Mouse (Mus musculus) naive thymus-derived CD4-positive, alpha-beta T cell, adult 2 months (primary cell): ENCODE data around the gene Socs3.

Source experiments
- DNase-seq: peaks from one replicate; pipeline ENCODE4 v3.0.0-alpha.2; 2011; ENCODE audit warnings: low read depth

The Socs3 gene

GRCm38 (mm10) chr11:117924466-117924865, 45.4 kb downstream of the Socs3 start:
- DNase-seq = no peak

- DNase-seq = no peak
These were observed 46.6 kb downstream of the Socs3 start for GRCm38 (mm10) chr11:117923279-117923678.

DNA sequence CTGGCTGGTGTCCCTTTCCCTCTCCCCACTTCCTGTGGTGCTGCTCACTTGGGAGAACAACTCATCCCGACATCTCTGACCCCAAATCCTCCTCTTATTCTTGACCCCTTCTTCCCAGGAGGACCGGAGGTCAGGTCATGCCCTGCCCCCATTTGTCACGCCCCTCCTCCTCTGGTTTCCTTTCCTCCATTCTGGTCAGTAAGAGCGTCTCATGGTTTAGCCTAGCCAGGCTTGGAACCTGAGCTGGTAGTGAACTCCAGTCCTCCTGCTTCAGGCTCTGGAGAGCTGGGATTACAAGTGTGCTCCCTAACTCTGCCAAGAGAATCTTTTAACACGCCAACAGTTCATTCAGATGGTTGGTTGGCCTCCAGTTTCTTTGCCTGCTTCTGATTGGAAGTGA, 50.6 kb downstream of the Socs3 start:
- no peak for DNase-seq

DNA sequence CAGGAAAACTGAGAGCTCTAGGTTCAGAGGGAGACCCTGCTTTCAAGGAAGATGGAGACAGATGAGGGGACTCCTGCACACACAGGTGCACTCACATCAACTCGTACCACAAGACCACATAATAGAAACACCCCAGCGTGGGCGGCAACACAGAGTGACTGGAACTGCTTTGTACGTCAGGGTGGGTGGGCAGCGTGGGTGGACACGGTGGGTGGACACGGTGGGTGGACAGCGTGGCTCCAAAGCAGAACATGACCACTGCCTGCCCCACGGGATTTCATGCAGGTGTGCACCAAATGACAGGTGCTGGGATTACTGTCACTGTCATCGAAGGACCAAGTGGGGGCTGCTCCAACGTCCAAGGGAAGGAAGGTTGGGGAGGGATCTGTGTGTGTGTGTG, 51.3 kb downstream of the Socs3 start:
- DNase-seq = no peak
